Mouse (Mus musculus) forelimb bud, embryonic 11.5 days (tissue): ENCODE results near the gene Pmf1.
"Not testable (repeated sequence)": the region's sequence is repeated elsewhere in the genome, so short reads cannot be mapped to it uniquely, and the experiment has no call there.

Source experiments
- DNase-seq: peaks from one replicate; pipeline ENCODE4 v3.0.0-alpha.2; 2012; ENCODE audit warnings: low read depth, low spot score

Gene Pmf1

DNA sequence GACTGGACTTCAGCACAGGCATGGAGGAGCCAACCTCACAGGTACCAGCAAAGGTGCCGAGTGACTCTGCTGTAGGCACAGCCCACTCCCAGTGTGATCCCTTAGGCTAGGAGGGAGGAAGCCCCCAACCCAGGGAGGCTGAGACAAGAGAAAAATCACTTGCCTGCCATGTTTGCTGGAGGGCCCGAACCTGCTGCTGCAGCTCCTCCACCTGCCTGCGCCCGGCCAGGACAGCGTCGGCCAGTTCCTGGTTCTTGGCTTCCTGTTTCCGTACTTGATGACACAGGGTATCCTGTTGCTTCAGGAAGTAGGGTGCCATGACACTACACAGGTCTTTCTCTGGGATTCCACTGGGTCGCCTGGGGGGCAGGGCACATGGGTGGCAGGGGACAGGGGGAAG lies 14.4 kb downstream of the Pmf1 start:
- DNase-seq: no peak

- no peak for DNase-seq
These were observed 14.8 kb downstream of the Pmf1 start for GRCm38 (mm10) chr3:88395288-88395687.

DNA sequence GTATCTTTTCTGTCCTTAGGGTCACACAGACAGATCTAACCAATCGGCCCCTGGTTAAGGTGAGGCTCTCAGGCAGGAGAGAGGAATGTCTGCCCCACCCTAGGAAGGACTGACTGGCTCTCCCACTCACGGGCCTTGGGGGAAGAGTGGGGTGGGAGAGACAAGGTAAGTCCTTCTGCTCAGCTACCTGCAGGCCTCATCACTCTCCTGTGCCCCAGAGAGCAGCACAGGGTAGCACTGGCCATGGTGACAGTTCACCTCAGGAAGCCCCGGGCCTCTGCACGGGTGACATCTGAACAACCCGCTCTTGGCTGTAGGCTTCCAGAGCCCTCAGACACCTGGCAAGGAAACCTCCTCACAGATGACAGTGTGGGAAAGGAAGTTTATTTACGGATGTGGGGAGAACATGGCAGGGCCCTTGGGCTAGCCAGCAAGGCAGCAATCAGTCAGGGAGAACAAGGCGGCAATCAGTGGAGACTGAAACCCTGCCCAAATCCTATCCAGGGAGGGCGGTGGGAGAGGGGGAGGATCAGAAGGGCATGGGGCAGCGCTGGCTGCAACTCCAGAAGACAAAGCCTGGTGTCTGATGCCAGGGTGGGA lies 16.3 kb downstream of the Pmf1 start:
- no peak for DNase-seq

- no peak for DNase-seq
These were observed 25.8 kb downstream of the Pmf1 start, which contains the start of gene Bglap for GRCm38 (mm10) chr3:88384364-88384763. Gene Bglap, minus strand, starts transcription at chr3:88384464.

DNA sequence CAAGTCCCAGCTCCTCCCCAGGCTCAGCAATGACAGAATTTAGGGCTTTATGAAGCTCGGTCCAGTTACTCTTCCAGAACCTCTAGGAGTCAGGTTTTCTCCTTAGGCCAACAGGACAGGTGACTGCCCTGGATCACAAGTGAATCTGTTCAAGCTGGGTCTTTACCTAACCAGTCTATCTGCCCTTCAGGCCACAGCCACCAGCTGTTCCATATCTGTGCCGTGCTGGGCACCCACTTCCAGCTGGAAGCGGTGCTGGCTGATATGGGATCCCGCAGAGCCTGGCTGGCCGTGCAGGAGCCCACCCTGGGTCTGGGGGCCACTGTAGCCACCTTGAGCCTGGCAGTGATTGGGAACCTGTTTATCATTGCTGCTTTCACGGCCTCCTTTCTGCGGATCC lies 27.7 kb downstream of the Pmf1 start:
- DNase-seq: not testable (repeated sequence)

DNA sequence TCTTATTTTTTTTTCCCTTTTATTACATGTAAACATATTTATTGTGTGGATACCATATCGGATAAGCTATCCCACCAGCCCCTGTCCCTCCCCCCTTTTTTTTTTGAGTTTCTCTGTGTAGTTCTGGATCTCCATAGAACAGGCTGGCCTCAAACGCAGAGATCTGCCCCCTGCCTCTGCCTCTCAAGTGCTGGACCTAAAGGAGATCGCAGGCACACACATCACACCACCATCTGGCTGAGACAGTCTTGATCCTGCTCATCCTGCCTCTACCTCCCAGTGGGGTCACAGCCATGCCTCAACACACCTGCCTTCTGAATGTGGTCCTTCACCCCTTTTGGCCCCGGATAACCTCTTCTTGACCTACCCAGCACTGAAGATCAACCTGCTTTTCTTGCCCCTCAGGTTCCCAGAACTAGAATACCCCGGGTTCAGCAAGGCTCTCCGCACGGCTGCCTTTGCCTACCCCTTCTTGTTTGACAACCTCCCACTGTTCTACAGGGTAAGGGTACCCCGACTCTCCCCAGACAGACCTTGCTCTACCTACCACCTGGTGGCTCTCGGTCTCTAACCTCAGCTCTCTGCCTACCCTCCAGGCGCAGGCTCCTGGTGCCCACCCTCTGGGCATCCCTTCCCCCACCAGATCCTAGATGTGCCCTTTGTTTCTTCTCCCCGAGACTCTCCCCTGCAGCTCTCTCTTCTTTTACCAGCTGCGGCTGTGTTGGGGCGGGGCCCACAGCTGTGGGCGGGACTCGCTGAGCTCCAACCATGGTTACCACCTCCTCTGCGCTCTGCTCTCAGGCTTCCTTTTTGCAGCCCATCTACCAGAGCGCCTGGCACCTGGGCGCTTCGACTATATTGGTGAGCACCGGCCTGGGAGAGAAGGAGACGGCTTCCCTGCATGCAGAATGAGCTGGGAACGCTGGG lies 28.5 kb downstream of the Pmf1 start:
- not testable (repeated sequence) for DNase-seq

DNA sequence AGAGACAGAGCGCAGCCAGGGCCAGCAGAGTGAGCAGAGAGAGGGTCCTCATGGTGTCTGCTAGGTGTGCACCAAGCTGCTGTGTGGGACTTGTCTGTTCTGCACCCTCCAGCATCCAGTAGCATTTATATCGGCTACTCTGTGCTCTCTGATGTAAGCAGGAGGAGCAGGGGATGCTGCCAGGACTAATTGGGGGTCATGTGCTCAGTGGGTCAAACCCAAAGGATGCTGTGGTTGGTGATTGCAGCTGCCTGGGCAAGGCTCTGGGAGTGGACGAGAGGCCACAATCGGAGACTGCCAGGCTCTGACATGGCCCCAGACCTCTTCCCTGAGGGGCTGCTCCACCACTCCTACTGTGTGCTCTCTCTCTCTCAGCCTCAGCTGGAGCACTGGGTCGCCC lies 31.5 kb downstream of the Pmf1 start, which contains the start of gene Bglap2:
Gene Bglap2 (minus strand): TSS at position 101 of the 400 bp plus-strand sequence.
- DNase-seq: not testable (repeated sequence)

DNA sequence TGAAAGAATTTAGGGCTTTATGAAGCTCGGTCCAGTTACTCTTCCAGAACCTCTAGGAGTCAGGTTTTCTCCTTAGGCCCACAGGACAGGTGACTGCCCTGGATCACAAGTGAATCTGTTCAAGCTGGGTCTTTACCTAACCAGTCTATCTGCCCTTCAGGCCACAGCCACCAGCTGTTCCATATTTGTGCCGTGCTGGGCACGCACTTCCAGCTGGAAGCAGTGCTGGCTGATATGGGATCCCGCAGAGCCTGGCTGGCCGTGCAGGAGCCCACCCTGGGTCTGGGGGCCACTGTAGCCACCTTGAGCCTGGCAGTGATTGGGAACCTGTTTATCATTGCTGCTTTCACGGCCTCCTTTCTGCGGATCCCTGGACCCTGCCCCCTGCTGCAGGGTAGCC lies 33.5 kb downstream of the Pmf1 start:
- DNase-seq: peak; percentile 24

GRCm38 (mm10) chr3:88375750-88376626 lies 34.1 kb downstream of the Pmf1 start:
- peak; percentile 51 for DNase-seq

DNA sequence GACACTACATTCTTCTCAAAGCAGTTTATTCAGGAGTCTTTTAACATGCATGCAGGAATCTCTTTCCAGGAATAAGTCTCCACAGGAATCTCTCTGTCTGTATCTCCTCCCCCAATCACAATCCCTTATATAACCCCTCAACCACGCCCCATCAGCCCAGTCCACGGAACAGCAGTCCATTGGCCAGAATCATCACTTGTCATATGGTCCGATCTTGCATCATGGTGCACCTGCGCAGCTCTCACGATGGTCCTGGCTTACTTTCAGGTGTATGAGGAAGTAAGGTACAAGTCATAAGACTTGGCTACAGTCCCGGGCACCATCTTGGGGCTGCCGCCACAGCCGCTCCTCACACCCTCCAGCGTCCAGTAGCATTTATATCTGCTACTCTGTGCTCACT lies 37.5 kb downstream of the Pmf1 start, which contains the start of gene Bglap3:
Gene Bglap3 (minus strand): TSS at position 101 of the 400 bp plus-strand sequence.
- DNase-seq: not testable (repeated sequence)

DNA sequence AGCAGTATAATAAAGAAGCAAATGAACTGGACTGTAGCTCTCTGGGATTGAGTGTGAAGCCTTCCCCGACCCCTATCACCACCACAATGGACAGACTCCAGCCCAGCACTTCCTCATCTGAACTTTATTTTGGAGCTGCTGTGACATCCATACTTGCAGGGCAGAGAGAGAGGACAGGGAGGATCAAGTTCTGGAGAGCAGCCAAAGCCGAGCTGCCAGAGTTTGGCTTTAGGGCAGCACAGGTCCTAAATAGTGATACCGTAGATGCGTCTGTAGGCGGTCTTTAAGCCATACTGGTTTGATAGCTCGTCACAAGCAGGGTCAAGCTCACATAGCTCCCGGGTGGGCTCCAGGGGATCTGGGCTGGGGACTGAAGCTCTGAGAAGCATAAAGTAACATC lies 41.6 kb downstream of the Pmf1 start:
- DNase-seq: not testable (repeated sequence)

DNA sequence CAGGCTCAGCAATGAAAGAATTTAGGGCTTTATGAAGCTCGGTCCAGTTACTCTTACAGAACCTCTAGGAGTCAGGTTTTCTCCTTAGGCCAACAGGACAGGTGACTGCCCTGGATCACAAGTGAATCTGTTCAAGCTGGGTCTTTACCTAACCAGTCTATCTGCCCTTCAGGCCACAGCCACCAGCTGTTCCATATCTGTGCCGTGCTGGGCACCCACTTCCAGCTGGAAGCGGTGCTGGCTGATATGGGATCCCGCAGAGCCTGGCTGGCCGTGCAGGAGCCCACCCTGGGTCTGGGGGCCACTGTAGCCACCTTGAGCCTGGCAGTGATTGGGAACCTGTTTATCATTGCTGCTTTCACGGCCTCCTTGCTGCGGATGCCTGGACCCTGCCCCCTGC lies 42.6 kb downstream of the Pmf1 start:
- DNase-seq: not testable (repeated sequence)

- peak; percentile 35 for DNase-seq
These were observed 43.2 kb downstream of the Pmf1 start for GRCm38 (mm10) chr3:88366830-88367428.

DNA sequence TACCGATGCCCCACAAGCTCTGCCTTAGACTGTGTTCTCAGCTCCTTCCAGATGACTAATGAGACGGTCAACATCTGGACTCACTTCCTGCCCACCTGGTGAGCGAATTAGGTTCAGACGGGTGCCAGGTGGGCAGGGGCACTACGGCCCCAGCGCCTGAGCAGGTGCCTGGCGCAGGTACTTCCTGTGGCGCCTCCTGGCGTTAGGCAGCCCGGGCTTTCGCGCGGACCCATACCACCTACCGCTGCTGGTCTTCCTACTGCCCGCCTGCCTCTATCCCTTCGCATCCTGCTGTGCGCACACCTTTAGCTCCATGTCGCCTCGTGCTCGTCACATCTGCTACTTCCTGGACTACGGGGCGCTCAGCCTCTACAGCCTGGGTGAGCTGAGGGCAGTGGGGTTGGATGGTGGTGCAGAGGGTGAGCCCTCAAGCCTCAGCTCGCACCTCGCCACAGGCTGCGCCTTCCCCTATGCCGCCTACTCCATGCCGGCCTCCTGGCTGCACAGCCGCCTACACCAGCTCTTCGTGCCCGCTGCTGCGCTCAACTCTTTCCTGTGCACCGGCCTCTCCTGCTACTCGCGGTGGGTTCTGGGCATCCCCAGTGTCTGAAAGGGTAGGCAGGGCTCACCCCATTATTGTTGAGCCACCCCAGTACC lies 44.3 kb downstream of the Pmf1 start:
- DNase-seq: no peak

- DNase-seq: peak; percentile 40
These were observed 45.8 kb downstream of the Pmf1 start, which contains the start of gene Paqr6 for GRCm38 (mm10) chr3:88364337-88364736. Gene Paqr6, plus strand, starts transcription at chr3:88364584.

DNA sequence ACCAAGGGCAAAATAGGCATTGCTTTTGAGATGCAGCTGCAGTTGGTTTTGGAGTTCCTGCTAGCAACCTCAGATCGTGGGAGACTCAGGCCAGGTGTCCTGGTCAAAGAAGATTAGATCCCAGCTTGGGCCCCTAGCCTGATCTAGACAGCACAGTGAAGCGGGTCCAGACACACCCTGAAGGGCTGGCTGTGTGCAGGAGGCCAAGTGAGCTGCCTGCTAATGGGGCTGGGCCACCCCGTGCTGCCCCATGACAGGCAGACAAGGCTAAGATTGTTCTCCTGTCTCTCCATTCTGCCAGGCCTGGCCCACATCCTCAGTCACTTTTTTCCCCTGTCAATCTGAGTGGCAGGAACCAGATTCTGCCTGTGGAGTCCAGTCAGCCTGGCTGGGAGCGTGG lies 46.4 kb downstream of the Pmf1 start:
- DNase-seq: no peak

- no peak for DNase-seq
These were observed 48.4 kb downstream of the Pmf1 start for GRCm38 (mm10) chr3:88361612-88362313.

DNA sequence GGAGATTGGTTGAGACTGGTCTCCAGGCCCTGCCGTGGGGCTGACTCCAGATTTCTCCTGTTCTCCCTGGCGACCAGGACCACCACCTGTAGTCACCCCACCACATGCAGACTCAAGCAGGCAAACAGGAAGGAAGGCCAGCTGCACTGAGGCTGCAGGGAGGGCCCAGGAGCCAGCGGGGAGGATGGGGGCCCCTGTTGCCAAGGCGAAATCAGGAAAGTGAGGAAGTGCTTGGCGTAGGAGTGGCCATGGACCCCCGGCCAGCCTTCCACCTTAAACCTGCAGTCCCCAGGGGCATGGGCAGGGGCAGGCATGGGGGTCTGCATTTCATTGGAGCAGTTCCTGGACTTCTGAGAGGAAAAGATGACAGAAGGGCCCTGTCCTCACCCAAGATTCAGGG lies 49.0 kb downstream of the Pmf1 start:
- no peak for DNase-seq

GRCm38 (mm10) chr3:88359989-88360388 lies 50.1 kb downstream of the Pmf1 start:
- no peak for DNase-seq

GRCm38 (mm10) chr3:88359584-88359983 lies 50.5 kb downstream of the Pmf1 start:
- no peak for DNase-seq
